Mouse (Mus musculus) forebrain, embryonic 12.5 days (tissue): Measurements from ENCODE around the gene Mup14. TPM values are rescaled to one million over a fixed set of nuclear protein-coding genes. Genes with fewer than 3 reads are reported as not detected.
"Not testable (repeated sequence)": the region's sequence is repeated elsewhere in the genome, so short reads cannot be mapped to it uniquely, and the experiment has no call there.

ENCODE experiments used
- ATAC-seq: fragments of 200-750 bp; cut with Nextera tagmentation; 2 replicates; pipeline ENCODE4 v1.8.0; 2017; ENCODE audit warnings: moderate TSS enrichment; ENCODE audit not compliant: low FRiP score
- H3K27ac ChIP-seq: fragments of 300-500 bp; sonication (generic); 2 replicates; pipeline ENCODE4 v1.5.1; 2016; ENCODE audit warnings: mild to moderate bottlenecking
- H3K27me3 ChIP-seq: fragments of 300-500 bp; sonication (generic); 2 replicates; pipeline ENCODE4 v1.6.1; 2016; ENCODE audit warnings: mild to moderate bottlenecking
- H3K36me3 ChIP-seq: fragments of 300-500 bp; sonication (generic); replicated peaks from 2 replicates; pipeline ENCODE4 v1.6.1; 2016; ENCODE audit warnings: mild to moderate bottlenecking
- H3K4me1 ChIP-seq: fragments of 300-500 bp; sonication (generic); 2 replicates; pipeline ENCODE4 v1.6.1; 2016
- H3K4me2 ChIP-seq: fragments of 300-500 bp; sonication (generic); 2 replicates; pipeline ENCODE4 v1.6.1; 2016; ENCODE audit warnings: mild to moderate bottlenecking, moderate library complexity
- H3K4me3 ChIP-seq: fragments of 300-500 bp; sonication (generic); replicated peaks from 2 replicates; pipeline ENCODE4 v1.5.1; 2016; ENCODE audit warnings: mild to moderate bottlenecking
- H3K9ac ChIP-seq: fragments of 300-500 bp; sonication (generic); 2 replicates; pipeline ENCODE4 v1.6.1; 2016; ENCODE audit warnings: mild to moderate bottlenecking
- H3K9me3 ChIP-seq: fragments of 300-500 bp; sonication (generic); 2 replicates; pipeline ENCODE4 v1.6.1; 2016
- WGBS: fragments of 180-500 bp; shearing (Covaris S2); methylation state at CpG from one replicate; pipeline ENCODE4 v1.1.7; 2016; 5-methylcytosine and 5-hydroxymethylcytosine counted together
- polyA plus RNA-seq: library from polyadenylated mRNA; unstranded; fragments of >200 nt; fragmentation: Nextera tagmentation; extraction: Ambion mirVana; gene quantifications from 2 replicates; pipeline ENCODE4 v1.2.1, GENCODE M21; 2016

Mup14 gene
- not detected in 2 replicates for polyA plus RNA-seq

DNA sequence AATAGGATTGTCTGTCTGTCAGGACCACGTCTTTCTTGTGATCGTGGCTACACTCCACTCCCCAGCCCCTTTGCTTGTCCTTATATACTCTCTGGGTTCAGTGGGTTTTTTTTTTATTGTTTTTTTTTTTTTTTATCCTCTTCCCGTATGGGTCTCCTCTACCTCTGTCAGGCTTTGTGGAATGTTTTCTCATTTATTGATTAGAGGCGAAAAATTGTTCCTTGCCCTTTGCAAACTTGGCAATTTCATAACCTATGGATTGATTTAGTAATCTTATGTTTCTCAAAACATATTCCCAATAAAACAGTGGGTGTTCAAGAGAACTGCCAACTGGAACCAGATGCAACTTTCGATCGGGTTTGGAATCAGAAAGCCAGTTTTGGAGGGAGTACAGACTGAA is at the start of gene Mup14:
Gene Mup14 (minus strand): TSS at position 101 of the 400 bp plus-strand sequence.
- H3K36me3 ChIP-seq, H3K9me3 ChIP-seq, ATAC-seq, H3K27ac ChIP-seq, H3K4me3 ChIP-seq, H3K9ac ChIP-seq, H3K27me3 ChIP-seq, H3K4me1 ChIP-seq, H3K4me2 ChIP-seq: not testable (repeated sequence)
- 81% methylated on average over 5 of the region's 6 CpGs for WGBS

- not testable (repeated sequence) for ATAC-seq, H3K4me2 ChIP-seq, H3K27ac ChIP-seq, H3K36me3 ChIP-seq, H3K4me3 ChIP-seq, H3K9me3 ChIP-seq, H3K4me1 ChIP-seq, H3K27me3 ChIP-seq, H3K9ac ChIP-seq
- 74% methylated on average over 3 of the region's 5 CpGs for WGBS
These were observed 34.3 kb upstream of the Mup14 start for GRCm38 (mm10) chr4:61338108-61338507.

Other genes with a start within 250 kb of the Mup14 start
- gene Mup13, start 75.7 kb downstream of the Mup14 start, polyA plus RNA-seq, result not detected in 2 replicates
- not detected in 2 replicates for gene Mup15, start 135.7 kb upstream of the Mup14 start, polyA plus RNA-seq
- not detected in 2 replicates for gene Mup16, start 215.5 kb upstream of the Mup14 start, polyA plus RNA-seq